Mouse (Mus musculus): ENCODE data around the gene Hpgd. TPM values are rescaled to one million over a fixed set of nuclear protein-coding genes. Genes with fewer than 3 reads are reported as not detected.

The Hpgd gene
- 2.7 and 7.8 TPM in 2 replicates for polyA plus RNA-seq (2012; ENCODE audit: low replicate concordance)

GRCm38 (mm10) chr8:56294373-56294877 is at the start of gene Hpgd:
TSS of gene Hpgd (plus strand) at chr8:56294585.

Measured in hematopoietic multipotent progenitor cell, adult 10-12 weeks (in vitro differentiated cells).